Mouse (Mus musculus): ENCODE data around the gene Mtss1l.

The Mtss1l gene

DNA sequence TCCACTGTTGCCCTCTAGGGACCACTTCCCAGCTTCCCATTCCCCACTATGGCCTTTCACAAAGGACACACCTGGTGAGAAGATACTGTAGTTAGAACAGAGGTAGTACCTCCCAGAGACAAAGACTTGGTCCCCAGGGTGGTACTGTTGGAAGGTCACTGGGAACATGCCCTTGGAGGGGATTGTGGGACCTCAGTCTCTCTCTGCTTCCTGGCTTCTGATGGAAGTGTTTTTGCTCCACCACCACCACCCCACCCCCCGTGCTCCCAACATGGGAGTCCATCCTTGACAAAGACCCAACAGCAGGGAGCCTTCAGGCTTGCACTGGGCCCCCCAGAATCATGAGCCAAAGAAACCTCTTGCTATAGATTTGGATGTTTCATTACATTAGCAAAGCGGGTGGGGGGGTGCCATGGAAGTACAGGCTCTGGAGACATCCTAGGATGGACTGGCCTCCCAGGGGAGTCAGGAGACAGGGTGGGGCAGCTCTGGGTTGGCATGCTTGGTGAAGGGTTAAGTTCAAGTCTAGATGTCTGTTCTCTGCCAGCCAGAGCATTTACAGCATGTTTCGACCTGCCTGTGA is 14.9 kb upstream of the Mtss1l start:
- no peak for DNase-seq (ENCODE audit: low spot score)

DNA sequence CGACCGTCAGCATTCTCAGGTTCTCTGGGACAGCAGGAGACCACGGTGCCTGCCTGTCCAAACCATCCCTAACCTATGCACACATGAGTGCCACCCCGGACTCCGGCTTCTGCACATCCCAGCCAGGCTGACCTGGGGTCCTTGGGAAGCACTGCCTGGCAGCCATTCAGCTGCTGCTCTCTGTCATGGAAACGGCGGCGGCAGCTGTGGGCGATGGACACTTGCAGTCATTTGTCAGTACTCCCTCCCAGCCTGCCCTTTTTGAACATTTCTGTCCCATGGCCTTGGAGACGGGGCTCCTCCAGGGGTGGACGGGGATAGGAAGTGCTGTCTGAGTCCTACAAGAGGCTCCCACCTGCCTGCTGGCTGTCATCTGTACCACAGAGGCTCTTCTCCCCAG is 12.8 kb upstream of the Mtss1l start:
- no peak for DNase-seq (ENCODE audit: low spot score)

DNA sequence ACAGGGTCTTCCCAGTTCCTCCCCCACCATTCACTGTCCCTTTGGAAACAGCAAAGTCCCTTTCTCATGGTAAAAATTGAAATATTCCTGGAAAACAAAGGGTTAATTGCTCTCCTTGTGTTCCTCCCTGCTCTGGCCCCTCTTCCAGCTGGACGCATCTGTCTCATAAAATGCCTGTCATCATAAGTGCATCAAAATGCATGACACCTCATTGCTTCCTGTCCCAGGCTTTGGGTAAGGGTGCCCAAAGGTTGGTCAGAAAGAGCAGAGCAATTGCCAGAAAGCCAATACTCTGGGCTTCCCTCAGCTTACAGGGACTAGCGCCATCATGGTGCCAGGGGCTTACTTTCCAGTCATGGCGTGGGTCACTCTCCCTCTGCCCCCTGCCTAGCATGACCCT is 10.7 kb upstream of the Mtss1l start:
- no peak for DNase-seq (ENCODE audit: low spot score)

DNA sequence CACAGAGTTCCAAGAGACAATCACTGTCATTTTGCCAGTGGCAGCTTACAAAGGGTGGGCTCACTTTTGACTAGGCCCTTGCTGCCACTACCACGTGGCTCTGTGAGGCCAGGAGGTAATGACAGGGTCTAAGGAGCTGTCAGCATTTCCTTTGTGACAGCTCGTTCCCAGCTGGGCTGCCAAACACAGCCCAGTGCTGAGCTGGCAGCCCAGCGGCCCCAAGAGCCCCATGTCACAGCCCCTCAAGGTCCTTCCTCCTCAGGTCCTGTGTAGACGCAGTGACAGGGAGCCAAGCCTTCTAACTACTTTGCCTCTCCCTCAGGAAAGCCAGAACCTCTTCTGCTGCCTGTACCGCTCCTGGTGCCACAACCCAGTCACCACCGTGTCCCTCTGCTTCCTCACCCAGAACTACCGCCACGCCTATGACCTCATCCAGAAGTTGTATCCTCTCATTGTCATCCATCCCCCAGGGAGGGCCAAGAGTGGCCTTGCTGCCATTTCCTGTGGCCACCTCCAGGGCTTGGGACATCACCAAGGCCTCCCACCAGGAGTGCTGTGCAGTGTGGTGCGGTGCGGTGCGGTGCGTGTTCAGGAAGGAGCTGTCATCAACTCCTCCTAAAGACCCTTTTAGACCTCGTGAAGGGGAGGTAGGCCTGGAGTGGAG is 9.9 kb upstream of the Mtss1l start:
- peak; percentile 77 for DNase-seq (ENCODE audit: low spot score)

DNA sequence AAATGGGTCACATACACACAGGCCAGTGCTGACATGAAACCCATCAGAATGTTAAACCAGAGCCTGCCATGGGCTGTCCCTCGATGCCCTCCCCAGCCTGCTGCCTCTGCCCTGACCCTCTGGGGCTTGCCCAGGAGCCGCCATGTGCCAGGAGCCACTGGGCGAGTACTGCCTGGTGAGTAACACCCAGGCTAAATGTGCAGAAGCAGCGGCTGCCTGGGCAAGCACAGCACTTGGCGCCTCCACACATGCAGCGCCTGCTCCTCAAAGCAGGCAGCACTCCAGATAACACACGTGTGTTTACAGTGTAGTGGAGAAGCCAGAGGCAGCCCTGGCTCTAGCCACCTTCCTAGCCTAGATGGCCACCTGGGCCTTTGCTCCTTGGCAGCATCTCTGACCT is 8.2 kb upstream of the Mtss1l start:
- DNase-seq (ENCODE audit: low spot score), result no peak

DNA sequence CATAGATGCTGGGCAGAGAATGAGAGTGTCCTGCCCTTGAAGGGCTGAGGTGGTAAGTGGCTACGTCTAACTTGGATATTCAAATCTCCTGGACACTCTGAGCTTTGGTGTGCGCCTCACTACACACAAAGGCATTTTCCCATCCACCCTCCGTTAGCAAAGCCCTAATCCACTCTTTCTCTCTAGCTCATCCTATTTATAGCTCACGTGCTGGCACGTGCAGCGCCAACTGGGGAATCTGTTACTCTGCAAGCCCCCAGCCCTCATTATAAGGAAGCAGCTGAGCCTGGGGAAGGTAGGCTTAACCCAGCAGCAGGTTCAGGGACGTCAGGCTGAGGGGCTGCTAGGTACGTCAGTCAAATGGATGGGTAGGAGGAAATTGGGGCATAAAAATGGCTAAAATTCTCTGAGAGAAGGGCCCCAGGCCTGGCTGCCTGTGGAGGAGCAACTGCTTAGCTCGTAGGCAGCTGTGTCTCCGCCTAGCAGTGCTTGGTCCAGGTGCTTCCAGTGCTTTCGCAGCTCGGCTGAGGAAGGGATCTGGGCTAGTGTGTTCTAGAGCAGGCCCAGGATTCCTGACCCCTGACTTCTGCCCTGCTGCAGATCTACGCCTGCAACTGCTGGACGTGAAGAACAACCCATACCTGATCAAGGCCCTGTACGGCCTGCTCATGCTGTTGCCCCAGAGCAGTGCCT is 6.3 kb upstream of the Mtss1l start:
- no peak for DNase-seq (ENCODE audit: low spot score)

DNA sequence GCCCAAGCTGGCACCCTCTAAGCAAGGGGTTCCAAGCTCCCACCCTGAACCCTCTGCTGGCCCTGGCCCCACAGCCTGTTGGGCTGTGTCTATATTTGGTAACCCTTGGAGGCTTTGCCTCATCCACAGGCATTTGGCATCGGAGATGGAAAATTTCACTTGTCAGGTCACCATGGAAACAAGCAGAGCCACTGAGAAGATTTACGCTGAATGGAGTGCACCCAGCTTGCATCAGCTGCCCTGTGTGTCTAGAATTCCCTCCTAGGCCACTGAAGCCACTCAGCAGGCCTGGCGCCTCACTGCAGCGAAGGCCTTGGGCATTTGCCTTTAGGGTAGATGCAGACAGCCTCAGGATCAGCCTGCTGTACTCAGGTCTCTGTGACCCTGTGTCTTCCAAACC is 5.2 kb upstream of the Mtss1l start:
- DNase-seq (ENCODE audit: low spot score), result peak; percentile 75

DNA sequence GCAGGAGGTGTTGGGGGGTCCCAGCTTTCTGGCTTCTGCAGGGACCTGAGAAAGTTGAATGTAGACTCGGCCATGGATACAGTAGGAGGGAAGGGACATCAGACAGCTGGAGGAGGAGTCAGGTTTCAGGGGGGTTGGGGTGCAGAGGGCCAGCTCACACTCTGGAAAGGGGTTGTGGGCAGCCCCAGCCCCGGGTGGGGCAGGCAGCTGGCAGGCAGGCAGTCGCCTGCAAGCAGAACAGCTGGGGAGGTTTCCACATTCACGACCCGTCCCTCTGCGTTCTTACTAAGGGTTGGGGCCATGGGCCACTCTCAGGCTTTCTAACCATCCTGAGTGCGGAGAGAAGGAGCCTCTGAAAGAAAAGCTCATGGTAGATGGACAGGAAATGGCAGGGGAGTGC is 4.1 kb upstream of the Mtss1l start:
- DNase-seq (ENCODE audit: low spot score), result no peak

DNA sequence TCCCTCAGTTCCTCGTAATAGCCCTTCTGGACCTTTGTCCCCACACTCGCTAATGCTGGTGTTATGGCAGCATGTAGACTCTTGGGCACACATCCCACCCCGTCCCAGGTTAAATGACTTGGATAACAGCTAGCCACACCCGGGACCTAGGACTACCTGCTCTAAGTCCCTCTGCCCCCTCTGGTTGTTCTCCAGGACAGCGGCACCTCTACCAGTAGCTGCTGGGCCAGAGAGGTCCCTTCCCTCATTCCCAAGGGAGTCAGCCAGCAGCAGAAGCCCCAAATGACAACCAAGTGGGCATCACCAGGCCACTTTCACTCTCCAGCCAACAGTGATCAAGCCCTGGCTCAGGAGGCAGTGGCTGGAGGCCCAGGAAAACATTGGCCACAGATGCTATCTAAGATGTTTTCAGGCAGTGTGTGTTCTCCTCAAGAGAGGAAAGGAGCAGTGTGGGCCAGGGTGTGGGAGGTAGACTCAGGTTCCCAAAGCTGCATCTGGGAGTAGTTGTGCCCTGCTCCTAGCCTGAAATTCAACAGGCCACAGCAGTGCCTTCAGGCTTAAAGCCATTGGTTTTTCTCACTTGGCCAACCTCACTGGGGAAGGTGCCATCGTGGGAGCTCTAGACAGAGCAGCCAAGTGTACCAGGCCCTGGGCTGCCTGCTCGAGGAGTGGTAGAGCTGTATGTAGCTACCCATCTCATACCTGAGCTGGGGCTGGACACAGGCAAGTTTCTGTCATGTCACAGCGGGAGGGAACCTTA is 2.9 kb upstream of the Mtss1l start:
- no peak for DNase-seq (ENCODE audit: low spot score)

DNA sequence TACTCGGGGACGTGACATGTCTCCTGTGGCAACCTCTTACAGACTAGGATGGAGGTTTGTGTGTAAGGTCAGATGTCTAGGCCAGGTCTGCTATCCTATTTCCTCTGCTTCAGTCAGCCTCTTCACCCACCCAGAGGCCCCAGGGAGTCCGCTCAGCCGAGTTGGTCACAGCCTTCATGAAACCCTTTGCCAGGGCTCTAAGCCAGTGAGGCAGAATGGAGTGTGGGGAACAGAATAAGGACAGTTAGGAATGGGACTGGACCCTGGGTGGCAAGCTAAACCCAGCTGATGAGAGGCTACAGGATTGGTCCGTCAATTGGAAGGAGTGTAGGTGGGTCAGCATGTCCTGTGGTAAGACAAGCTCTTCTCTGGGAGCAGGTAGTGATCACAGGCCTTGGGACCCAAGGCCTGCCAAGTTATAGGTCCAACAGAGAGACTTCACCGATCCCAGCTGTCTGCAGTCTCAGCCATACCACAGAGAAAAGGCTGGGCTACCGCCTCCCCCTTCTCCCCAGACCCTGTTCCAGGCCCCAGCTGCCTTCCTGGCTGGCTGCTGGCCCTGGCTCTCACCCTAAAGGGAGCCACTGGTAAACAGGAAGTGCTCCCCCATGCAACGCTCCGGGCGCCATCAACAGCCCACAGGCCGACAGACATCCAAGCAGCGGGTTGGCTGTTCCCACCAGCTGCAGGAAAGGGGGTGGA is 2.2 kb upstream of the Mtss1l start:
- DNase-seq (ENCODE audit: low spot score), result peak; percentile 68

DNA sequence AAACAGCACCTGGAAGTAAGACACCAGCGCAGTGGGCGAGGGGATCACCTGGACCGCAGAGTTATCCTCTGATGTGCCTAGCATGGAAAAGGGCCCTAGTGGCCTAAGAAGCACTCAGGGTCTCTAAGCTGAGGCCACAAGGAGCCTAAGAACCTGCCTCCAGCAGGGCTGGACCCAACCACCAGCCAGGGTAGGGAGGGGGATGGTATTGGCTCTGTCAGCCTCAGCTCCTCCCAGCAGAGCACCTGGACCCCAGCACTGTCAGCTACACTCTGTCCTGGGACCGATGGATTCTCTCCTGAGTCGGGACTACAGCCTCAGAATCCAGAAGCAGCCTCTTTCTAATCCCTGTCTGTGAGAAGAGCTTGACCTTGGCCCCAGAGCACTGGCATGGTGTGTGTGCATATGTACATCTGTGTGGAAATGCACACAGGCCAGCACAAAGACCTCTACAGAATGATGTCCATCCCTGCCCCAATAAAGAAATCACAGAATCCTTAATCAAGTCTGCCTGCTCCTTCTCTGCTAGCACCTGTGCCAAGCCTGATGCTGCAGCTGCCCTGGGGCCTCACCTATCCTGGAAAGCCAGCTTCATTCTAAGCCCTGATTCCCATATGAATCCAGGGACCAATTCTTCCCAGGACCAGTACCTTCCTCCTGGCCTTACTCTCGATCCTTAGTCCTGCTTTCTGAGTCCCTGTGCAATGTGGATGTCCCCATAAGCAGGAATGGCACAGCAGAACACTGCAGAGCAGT is 1.2 kb upstream of the Mtss1l start:
- no peak for DNase-seq (ENCODE audit: low spot score)

DNA sequence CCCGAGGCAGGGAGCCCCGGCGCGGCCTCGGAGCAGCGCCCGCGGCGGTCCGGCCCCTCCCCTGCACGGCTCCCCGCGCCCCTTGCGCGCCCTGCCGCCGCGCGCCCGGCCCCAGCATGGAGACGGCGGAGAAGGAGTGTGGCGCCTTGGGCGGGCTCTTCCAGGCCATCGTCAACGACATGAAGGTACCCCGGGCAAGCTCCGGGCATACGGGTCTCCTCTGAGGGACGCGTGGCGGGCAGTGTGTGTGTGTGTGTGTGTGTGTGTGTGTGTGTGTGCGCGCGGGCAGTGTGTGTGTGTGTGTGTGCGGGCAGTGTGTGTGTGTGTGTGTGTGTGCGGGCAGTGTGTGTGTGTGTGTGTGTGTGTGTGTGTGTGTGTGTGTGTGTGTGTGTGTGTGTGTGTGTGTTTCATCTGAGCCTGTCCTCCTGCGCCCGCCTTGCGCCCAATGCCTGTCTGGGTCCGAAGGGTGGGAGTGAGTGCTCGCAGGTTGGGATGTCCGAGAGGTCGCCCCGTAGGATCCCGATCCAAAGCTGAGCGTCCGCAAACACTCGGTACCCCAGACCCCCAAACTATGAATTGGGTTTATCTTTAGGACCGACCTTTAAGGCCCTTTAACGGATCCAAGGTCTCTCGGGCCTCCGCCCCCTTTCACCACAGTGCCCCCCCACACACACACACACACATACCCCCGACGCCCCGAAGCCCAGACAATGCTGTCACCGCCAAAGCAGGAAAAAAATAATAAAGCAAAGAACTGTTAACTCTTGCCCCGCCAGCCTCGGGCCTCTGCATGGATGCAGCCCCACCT is 534 bp downstream of the Mtss1l start:
- DNase-seq (ENCODE audit: low spot score), result no peak

DNA sequence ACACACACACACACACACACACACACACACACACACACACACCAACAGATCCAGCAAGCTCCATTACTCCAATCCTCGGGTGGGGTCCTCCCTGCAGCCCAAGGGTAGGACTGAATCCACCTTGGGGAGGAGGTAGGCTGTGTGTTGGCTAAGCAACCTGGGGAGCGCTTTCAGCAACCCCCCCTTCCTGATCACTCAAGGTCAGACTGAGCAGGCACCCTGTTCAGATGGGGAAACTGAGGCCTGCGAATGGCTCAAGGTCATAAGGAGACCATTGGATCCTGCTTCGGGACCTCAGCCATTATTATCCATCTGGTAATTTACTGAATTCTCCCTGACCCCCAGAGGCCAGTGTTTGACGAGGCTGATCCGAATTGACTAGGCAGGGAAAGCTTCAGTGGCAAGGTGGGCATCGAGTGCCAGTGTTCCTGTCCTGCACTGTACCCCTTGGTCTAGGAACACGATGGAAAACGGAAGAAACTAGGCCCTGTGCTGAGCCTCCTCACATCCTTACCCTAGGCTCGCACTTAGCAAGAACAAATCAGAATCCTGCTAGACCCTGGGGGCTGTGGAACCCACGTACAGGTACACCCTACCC is 1.2 kb downstream of the Mtss1l start:
- DNase-seq (ENCODE audit: low spot score), result no peak

DNA sequence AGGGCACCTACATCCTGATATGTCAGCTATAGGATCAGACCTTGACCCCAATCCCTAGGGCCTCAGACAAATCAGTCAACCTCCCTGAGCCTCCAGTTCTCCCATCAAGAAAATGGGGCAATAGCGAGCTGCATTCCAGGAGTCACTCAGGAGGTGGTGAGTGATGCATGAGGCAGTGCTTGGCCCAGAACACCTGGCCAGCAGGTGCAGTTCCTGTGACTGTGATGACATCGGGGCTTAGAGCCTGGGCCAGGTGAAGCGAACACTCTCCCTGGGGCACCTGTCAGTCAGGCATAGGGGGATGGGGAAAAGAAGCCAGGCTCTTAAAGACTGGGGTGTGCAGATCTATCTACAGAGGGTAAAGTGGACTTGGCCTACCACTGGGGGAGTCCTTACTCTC is 3.2 kb downstream of the Mtss1l start:
- no peak for DNase-seq (ENCODE audit: low spot score)

DNA sequence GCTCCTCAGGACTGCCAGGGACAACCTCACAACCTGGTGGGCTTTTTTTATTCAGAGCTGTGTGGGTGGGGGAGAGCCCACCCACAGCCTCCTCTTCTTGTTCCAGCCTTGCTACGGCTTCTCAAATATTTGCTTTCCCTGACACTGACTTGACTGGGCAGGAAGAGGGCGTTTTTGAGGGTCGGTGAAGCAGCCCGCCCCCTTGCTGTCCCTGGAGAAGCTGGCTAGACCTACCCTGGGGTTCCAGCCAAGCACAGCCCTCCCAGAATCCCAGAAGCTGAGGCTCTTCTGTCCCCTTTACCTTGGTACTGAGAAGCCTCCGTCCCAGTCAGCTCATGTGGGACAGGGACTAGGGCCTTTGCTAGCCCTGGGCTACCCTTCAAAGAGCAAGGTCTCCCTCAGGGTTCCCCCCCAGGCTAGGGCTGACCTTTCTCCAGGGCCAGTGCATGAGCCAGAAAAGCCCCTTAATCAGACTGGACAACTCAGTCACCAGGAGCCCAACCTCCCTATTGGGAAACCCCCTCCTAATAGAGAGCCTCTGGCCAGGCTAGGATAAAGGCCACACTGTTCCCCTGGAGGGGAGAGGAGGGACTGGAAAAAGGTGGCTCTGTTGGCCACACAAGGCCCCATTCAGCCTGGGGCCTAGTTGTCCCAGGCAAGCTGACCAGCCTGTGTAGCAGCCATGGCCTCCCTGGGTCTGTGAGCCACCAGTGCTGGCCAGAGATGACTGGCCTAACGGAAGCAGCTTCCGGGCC is 4.0 kb downstream of the Mtss1l start:
- DNase-seq (ENCODE audit: low spot score), result no peak

DNA sequence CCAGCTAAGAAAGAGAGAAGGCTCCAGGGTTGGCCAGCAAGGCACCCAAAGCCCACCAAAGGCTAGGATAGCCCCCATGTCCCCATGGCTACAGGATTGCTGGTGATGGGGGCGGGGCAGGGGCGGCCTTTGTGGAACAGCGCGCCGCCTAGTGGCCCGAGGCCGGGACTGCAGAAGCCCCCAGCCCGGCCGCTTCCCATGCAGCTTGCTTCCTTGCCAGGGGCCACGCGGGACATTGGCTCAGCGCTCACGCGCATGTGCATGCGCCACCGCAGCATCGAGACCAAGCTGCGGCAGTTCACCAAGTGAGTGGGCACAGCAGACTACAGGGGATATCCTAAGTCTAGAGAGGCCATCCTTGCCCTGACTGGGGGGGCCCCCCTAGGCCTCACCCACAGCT is 5.6 kb downstream of the Mtss1l start:
- peak; percentile 50 for DNase-seq (ENCODE audit: low spot score)

DNA sequence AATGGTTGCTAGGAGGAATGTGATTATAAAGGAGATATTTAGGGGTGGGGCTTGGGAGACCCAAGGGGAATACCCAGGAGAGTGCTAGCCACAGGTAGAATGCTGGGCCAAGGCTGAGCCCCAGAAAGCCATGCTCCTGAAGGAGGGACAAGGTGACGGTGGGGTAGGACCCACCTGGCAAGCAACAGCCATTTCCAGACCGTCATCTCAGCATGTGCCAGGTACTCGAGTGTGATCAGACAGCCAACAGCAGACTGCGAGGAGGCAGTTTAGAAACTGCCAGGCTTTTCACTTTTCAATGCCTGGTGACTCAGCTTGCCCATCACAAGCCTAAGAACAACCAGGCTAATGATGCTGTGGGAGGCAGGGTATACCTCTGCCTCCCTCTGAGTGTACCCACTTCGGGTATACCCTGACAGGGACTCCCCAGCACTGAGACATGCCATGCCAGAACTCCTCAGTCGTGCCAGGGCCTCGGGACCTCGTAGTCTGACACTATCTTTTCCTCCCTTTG is 10.1 kb downstream of the Mtss1l start:
- DNase-seq (ENCODE audit: low spot score), result no peak

DNA sequence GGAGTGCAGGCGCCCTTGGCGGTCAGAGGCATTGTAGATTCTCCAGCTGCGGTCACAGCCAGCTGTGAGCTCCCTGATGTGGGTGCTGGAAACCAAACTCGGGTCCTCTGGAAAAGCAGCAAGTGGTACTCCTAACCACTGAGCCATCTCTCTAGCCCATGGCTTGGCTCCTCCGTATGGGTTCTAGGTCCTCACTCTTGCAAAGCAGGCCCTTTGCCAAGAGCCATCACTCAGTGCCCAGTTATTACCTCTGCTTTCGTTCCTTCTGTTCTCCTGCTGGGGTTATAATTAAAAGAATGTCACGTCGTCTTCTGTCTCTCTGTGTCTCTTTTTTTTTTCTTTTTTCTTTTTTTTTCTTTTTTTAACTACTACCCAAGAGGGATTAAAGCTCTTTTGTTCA is 11.8 kb downstream of the Mtss1l start:
- DNase-seq (ENCODE audit: low spot score), result no peak

DNA sequence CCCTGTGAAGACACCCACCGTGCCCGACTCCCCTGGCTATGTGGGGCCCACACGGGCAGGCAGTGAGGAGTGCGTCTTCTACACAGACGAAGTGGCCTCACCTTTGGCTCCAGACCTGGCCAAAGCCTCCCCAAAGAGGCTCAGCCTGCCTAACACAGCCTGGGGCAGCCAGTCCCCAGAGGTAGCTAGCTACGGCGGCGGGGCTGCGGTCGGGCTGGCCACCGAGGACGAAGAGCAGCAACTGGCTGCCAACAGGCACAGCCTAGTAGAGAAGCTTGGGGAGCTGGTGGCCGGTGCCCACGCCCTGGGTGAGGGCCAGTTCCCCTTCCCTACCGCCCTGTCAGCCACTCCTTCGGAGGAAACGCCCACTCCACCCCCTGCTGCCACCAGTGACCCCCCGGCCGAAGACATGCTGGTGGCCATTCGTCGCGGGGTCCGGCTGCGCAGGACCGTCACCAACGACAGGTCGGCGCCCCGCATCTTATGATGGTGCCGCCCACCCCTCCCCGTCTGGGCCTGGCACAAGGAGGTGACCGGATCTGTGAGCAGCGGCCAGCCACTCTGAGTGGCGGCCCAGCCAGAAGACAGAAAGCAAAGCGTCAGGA is 17.4 kb downstream of the Mtss1l start:
- DNase-seq (ENCODE audit: low spot score), result no peak

Measured in lung, postnatal 25 days (tissue).